ENCODE assay signal across 11 mouse cellular contexts in genomic region chr1:162293732-162294571, GRCm38 (mm10).
A peak's percentile ranks its signal among the peaks of the same experiment; 100 is the strongest.
DNase-seq lines count a peak whose midpoint lies in the region; ATAC-seq and TF ChIP-seq lines count a peak whose summit lies in the region.
"Had no signal": no experiment of that assay in that cellular context is flagged by ENCODE, and none has a peak within 500 bp of the region (broad histone marks: within the 10 kb centered on the region; RNA-seq: fewer than 3 reads in every experiment).

No protein-coding gene starts in this region.

- no peak for TF ChIP-seq POLR2A in limb, embryonic 14.5 days (IDR thresholded peaks at IDR 0.05; ENCODE audit: borderline replicate concordance, extremely low read depth, insufficient read depth, insufficient read length)

- no peak for TF ChIP-seq CTCF in hindbrain, postnatal 0 days (IDR thresholded peaks at IDR 0.05; ENCODE audit: low read depth)
- no peak for TF ChIP-seq CTCF in lung, postnatal 0 days (IDR thresholded peaks at IDR 0.05)

- no peaks in the 10 kb centered on the region for H3K27me3 ChIP-seq in forebrain, embryonic 13.5 days
- H3K27me3 ChIP-seq in forebrain, embryonic 11.5 days (ENCODE audit: control insufficient read depth, insufficient read depth, low read length), result no peaks in the 10 kb centered on the region
- H3K27me3 ChIP-seq in hindbrain, postnatal 0 days (ENCODE audit: insufficient read depth, low read length), result no peaks in the 10 kb centered on the region
- H3K27me3 ChIP-seq in hindbrain, embryonic 12.5 days, result no peaks in the 10 kb centered on the region
- no peaks in the 10 kb centered on the region for H3K27me3 ChIP-seq in lung, postnatal 0 days (replicated peaks; ENCODE audit: insufficient read depth, low read length)
- no peaks in the 10 kb centered on the region for H3K27me3 ChIP-seq in limb, embryonic 14.5 days (ENCODE audit: control insufficient read depth, insufficient read depth, low read length)

- DNase-seq in forebrain, embryonic 11.5 days (ENCODE audit: low spot score), result no peak
- DNase-seq in hindbrain, postnatal 0 days (ENCODE audit: low spot score), result peak; percentile 62
- peak; percentile 40 for DNase-seq in lung, postnatal 0 days (ENCODE audit: low spot score)
- no peak for DNase-seq in lung, adult 18-20 months
- DNase-seq in limb, embryonic 14.5 days (ENCODE audit: low spot score), result peak; percentile 83
- DNase-seq: gastrocnemius, postnatal 36 days; liver, postnatal 0 days; right cerebral cortex, adult 18-20 months had no signal

- no peak overlapping the region for H3K27ac ChIP-seq in forebrain, embryonic 13.5 days
- no peak overlapping the region for H3K27ac ChIP-seq in forebrain, embryonic 11.5 days (ENCODE audit: low read depth, low read length)
- H3K27ac ChIP-seq in hindbrain, postnatal 0 days, result peak overlapping the region; percentile 54
- H3K27ac ChIP-seq in hindbrain, embryonic 12.5 days, result no peak overlapping the region; the same call in 1 of the 2 replicates
- H3K27ac ChIP-seq in lung, postnatal 0 days (ENCODE audit: low read length), result peak overlapping the region; percentile 4; the same call in 1 of the 2 replicates
- H3K27ac ChIP-seq in limb, embryonic 14.5 days (replicated peaks; ENCODE audit: low read depth, low read length), result peak overlapping the region; percentile 77

- H3K9ac ChIP-seq in forebrain, embryonic 13.5 days, result no peak overlapping the region
- H3K9ac ChIP-seq in forebrain, embryonic 11.5 days (ENCODE audit: low read length), result no peak overlapping the region
- no peak overlapping the region for H3K9ac ChIP-seq in hindbrain, postnatal 0 days (replicated peaks; ENCODE audit: low read length)
- H3K9ac ChIP-seq in hindbrain, embryonic 12.5 days, result no peak overlapping the region
- H3K9ac ChIP-seq in lung, postnatal 0 days (replicated peaks; ENCODE audit: low read depth), result no peak overlapping the region
- no peak overlapping the region for H3K9ac ChIP-seq in limb, embryonic 14.5 days (ENCODE audit: low read depth, low read length, severe bottlenecking)
- H3K9ac ChIP-seq: liver, postnatal 0 days had no signal

- H3K36me3 ChIP-seq in forebrain, embryonic 13.5 days (ENCODE audit: poor library complexity, severe bottlenecking), result no peaks in the 10 kb centered on the region
- no peaks in the 10 kb centered on the region for H3K36me3 ChIP-seq in forebrain, embryonic 11.5 days (ENCODE audit: control insufficient read depth, insufficient read depth, low read length)
- H3K36me3 ChIP-seq in hindbrain, postnatal 0 days (ENCODE audit: insufficient read depth, low read length), result peaks cover 4% of the 10 kb centered on the region; the same call in 1 of the 2 replicates
- no peaks in the 10 kb centered on the region for H3K36me3 ChIP-seq in hindbrain, embryonic 12.5 days
- H3K36me3 ChIP-seq in lung, postnatal 0 days (ENCODE audit: insufficient read depth, low read length), result no peaks in the 10 kb centered on the region
- no peaks in the 10 kb centered on the region for H3K36me3 ChIP-seq in limb, embryonic 14.5 days (ENCODE audit: control insufficient read depth, insufficient read depth, low read length)

- WGBS in forebrain, embryonic 13.5 days, result 61% methylated on average over 4 of the region's 4 CpGs
- 82% methylated on average over 4 of the region's 4 CpGs for WGBS in forebrain, embryonic 11.5 days
- WGBS in hindbrain, postnatal 0 days, result 43% methylated on average over 4 of the region's 4 CpGs
- WGBS in hindbrain, embryonic 12.5 days, result 83% methylated on average over 4 of the region's 4 CpGs
- WGBS in lung, postnatal 0 days, result 44% methylated on average over 4 of the region's 4 CpGs
- 23% methylated on average over 4 of the region's 4 CpGs for WGBS in limb, embryonic 14.5 days

- no peak for TF ChIP-seq EP300 in lung, postnatal 0 days (IDR thresholded peaks at IDR 0.05)

- ATAC-seq in forebrain, embryonic 13.5 days, result 0 out of 2 replicates have a peak, but pooled peaks have one; percentile 14
- no peak for ATAC-seq in forebrain, embryonic 11.5 days (replicated peaks; ENCODE audit: low FRiP score)
- peak; percentile 56 for ATAC-seq in hindbrain, postnatal 0 days
- no peak for ATAC-seq in hindbrain, embryonic 12.5 days (ENCODE audit: low FRiP score)
- ATAC-seq in lung, postnatal 0 days, result peak; percentile 40
- ATAC-seq in limb, embryonic 14.5 days (ENCODE audit: low FRiP score, low read depth), result peak; percentile 76
- no peak for ATAC-seq in erythroid progenitor cell, adult 5-6 weeks (replicated peaks; ENCODE audit: low FRiP score, poor library complexity, severe bottlenecking)
- ATAC-seq: liver, postnatal 0 days had no signal

- peaks cover 10% of the 10 kb centered on the region; the same call in 1 of the 2 replicates for H3K4me1 ChIP-seq in forebrain, embryonic 13.5 days
- no peaks in the 10 kb centered on the region for H3K4me1 ChIP-seq in forebrain, embryonic 11.5 days (replicated peaks; ENCODE audit: control insufficient read depth, insufficient read depth, low read length)
- H3K4me1 ChIP-seq in hindbrain, postnatal 0 days (ENCODE audit: insufficient read depth, low read length), result no peaks in the 10 kb centered on the region
- H3K4me1 ChIP-seq in hindbrain, embryonic 12.5 days, result no peaks in the 10 kb centered on the region
- no peaks in the 10 kb centered on the region for H3K4me1 ChIP-seq in lung, postnatal 0 days (ENCODE audit: insufficient read depth, low read depth, low read length)
- H3K4me1 ChIP-seq in limb, embryonic 14.5 days (ENCODE audit: control insufficient read depth, insufficient read depth, low read length), result peaks cover 17% of the 10 kb centered on the region

- H3K4me3 ChIP-seq in forebrain, embryonic 13.5 days, result no peak overlapping the region
- H3K4me3 ChIP-seq in forebrain, embryonic 11.5 days (ENCODE audit: low read depth, low read length), result no peak overlapping the region
- H3K4me3 ChIP-seq in hindbrain, postnatal 0 days (ENCODE audit: low read length), result no peak overlapping the region
- H3K4me3 ChIP-seq in hindbrain, embryonic 12.5 days, result no peak overlapping the region
- no peak overlapping the region for H3K4me3 ChIP-seq in lung, postnatal 0 days (ENCODE audit: low read depth, low read length)
- no peak overlapping the region for H3K4me3 ChIP-seq in limb, embryonic 14.5 days (replicated peaks; ENCODE audit: low read length)

- H3K4me2 ChIP-seq in forebrain, embryonic 13.5 days, result no peak overlapping the region
- H3K4me2 ChIP-seq in forebrain, embryonic 11.5 days (ENCODE audit: low read depth, low read length, severe bottlenecking), result no peak overlapping the region
- H3K4me2 ChIP-seq in hindbrain, postnatal 0 days (ENCODE audit: low read depth, low read length), result no peak overlapping the region
- H3K4me2 ChIP-seq in hindbrain, embryonic 12.5 days (replicated peaks), result no peak overlapping the region
- H3K4me2 ChIP-seq in lung, postnatal 0 days (replicated peaks; ENCODE audit: low read depth, low read length), result no peak overlapping the region
- H3K4me2 ChIP-seq in limb, embryonic 14.5 days (replicated peaks; ENCODE audit: low read depth, low read length, severe bottlenecking), result no peak overlapping the region

- H3K9me3 ChIP-seq in forebrain, embryonic 13.5 days (replicated peaks), result no peaks in the 10 kb centered on the region
- no peaks in the 10 kb centered on the region for H3K9me3 ChIP-seq in forebrain, embryonic 11.5 days (ENCODE audit: control insufficient read depth, low read length)
- no peaks in the 10 kb centered on the region for H3K9me3 ChIP-seq in hindbrain, postnatal 0 days (ENCODE audit: low read length)
- no peaks in the 10 kb centered on the region for H3K9me3 ChIP-seq in hindbrain, embryonic 12.5 days (replicated peaks)
- H3K9me3 ChIP-seq in lung, postnatal 0 days (ENCODE audit: low read length), result no peaks in the 10 kb centered on the region
- no peaks in the 10 kb centered on the region for H3K9me3 ChIP-seq in limb, embryonic 14.5 days (ENCODE audit: control insufficient read depth, low read length)

Comparison
In these comparisons a context has a peak if more than half of its experiments do, and no peak if none do; other contexts are left out.
1. ATAC-seq: peak in forebrain, embryonic 13.5 days (single experiment), hindbrain, postnatal 0 days (single experiment), lung, postnatal 0 days (single experiment) and limb, embryonic 14.5 days (single experiment); none in forebrain, embryonic 11.5 days (single experiment), hindbrain, embryonic 12.5 days (single experiment) and erythroid progenitor cell, adult 5-6 weeks (single experiment).
2. H3K27ac ChIP-seq: peak in hindbrain, postnatal 0 days (single experiment), lung, postnatal 0 days (single experiment) and limb, embryonic 14.5 days (single experiment); none in forebrain, embryonic 13.5 days (single experiment), forebrain, embryonic 11.5 days (single experiment) and hindbrain, embryonic 12.5 days (single experiment).
3. DNase-seq: peak in hindbrain, postnatal 0 days (single experiment), lung, postnatal 0 days (single experiment) and limb, embryonic 14.5 days (single experiment); none in forebrain, embryonic 11.5 days (single experiment) and lung, adult 18-20 months (0 of 2).